ENCODE assay signal across 27 mouse cellular contexts in the genomic region with DNA sequence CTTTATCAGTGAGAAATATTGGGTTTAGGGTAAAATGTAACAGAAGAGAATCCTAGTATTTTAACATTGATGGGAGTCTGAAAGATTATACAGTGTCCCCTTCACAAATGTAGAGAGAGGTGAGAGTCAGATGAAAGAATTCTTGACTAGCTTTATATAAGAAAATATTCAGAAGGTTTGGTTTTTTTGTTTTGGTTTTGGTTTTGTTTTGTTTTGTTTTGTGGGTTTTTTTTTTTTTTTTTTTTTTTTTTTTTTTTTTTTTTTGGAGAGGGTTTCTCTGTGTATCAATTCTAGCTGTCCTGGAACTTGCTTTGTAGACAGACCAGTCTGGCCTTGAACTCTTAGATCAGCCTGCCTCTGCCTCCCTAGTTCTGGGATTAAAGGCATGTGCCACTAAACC. TPM values are rescaled to one million over a fixed set of nuclear protein-coding genes. Genes with fewer than 3 reads are reported as not detected.
DNase-seq lines count a peak whose midpoint lies in the region; ATAC-seq and TF ChIP-seq lines count a peak whose summit lies in the region.
"Had no signal": no experiment of that assay in that cellular context is flagged by ENCODE, and none has a peak within 500 bp of the region (broad histone marks: within the 10 kb centered on the region; RNA-seq: fewer than 3 reads in every experiment).

No protein-coding gene starts in this region.

- H3K27me3 ChIP-seq in midbrain, embryonic 11.5 days (ENCODE audit: control insufficient read depth, insufficient read depth, low read length) = no peaks in the 10 kb centered on the region
- no peaks in the 10 kb centered on the region for H3K27me3 ChIP-seq in midbrain, embryonic 14.5 days (ENCODE audit: control insufficient read depth, insufficient read depth, low read length)
- no peaks in the 10 kb centered on the region for H3K27me3 ChIP-seq in MEL (ENCODE audit: control insufficient read depth in 1 of 2, insufficient read depth in 2 of 2, low read length in 2 of 2)
- H3K27me3 ChIP-seq: embryonic facial prominence, embryonic 13.5 days; embryonic facial prominence, embryonic 15.5 days; forebrain, embryonic 12.5 days; forebrain, embryonic 15.5 days; Patski had no signal

- H3K4me2 ChIP-seq in midbrain, embryonic 11.5 days = no peak overlapping the region
- H3K4me2 ChIP-seq in midbrain, embryonic 14.5 days (ENCODE audit: low read length) = no peak overlapping the region
- H3K4me2 ChIP-seq: embryonic facial prominence, embryonic 13.5 days; embryonic facial prominence, embryonic 15.5 days; forebrain, embryonic 12.5 days; forebrain, embryonic 15.5 days had no signal

- no peak for TF ChIP-seq RAD21 in MEL (IDR thresholded peaks at IDR 0.05; ENCODE audit: low read depth, low read length)

- no peak for TF ChIP-seq POLR2A in MEL (IDR thresholded peaks at IDR 0.05; ENCODE audit: control insufficient read depth in 1 of 2, insufficient read depth in 1 of 2, low read depth in 1 of 2, low read length in 2 of 2, poor library complexity in 1 of 2)

- no peaks in the 10 kb centered on the region for H3K79me2 ChIP-seq in MEL (ENCODE audit: control insufficient read depth, insufficient read depth, low read length, poor library complexity)

- no peak overlapping the region for H3K4me3 ChIP-seq in midbrain, embryonic 11.5 days (ENCODE audit: low read depth, low read length)
- H3K4me3 ChIP-seq in midbrain, embryonic 14.5 days (replicated peaks; ENCODE audit: low read depth, low read length) = no peak overlapping the region
- no peak overlapping the region for H3K4me3 ChIP-seq in MEL (ENCODE audit: control insufficient read depth in 1 of 2, insufficient read depth in 1 of 2, low read depth in 2 of 2, low read length in 2 of 2)
- H3K4me3 ChIP-seq: embryonic facial prominence, embryonic 13.5 days; embryonic facial prominence, embryonic 15.5 days; erythroblast, embryonic 14.5 days; forebrain, embryonic 10.5 days; forebrain, embryonic 12.5 days; forebrain, embryonic 15.5 days had no signal

- TF ChIP-seq CTCF in MEL (IDR thresholded peaks at IDR 0.05 in 2 of 3, conservative IDR thresholded peaks at IDR 0.05 in 1 of 3; ENCODE audit: control insufficient read depth in 1 of 3, insufficient read depth in 1 of 3, low read depth in 2 of 3, low read length in 3 of 3, poor library complexity in 1 of 3, severe bottlenecking in 1 of 3) = no peak

- no peak for TF ChIP-seq EP300 in MEL (IDR thresholded peaks at IDR 0.05; ENCODE audit: low read depth in 1 of 2, low read length in 2 of 2)

- H3K9ac ChIP-seq in midbrain, embryonic 11.5 days (ENCODE audit: low read length) = no peak overlapping the region
- H3K9ac ChIP-seq in midbrain, embryonic 14.5 days (replicated peaks; ENCODE audit: low read length) = no peak overlapping the region
- no peak overlapping the region for H3K9ac ChIP-seq in MEL (ENCODE audit: control insufficient read depth, low read depth, low read length, poor library complexity, severe bottlenecking)
- H3K9ac ChIP-seq: embryonic facial prominence, embryonic 13.5 days; embryonic facial prominence, embryonic 15.5 days; forebrain, embryonic 12.5 days; forebrain, embryonic 15.5 days; forebrain, postnatal 0 days had no signal

- no peak overlapping the region for H3K27ac ChIP-seq in midbrain, embryonic 11.5 days (ENCODE audit: low read depth, low read length)
- no peak overlapping the region for H3K27ac ChIP-seq in midbrain, embryonic 14.5 days (replicated peaks; ENCODE audit: low read depth, low read length)
- H3K27ac ChIP-seq in MEL (ENCODE audit: control insufficient read depth, low read depth, low read length) = no peak overlapping the region
- H3K27ac ChIP-seq: embryonic facial prominence, embryonic 13.5 days; embryonic facial prominence, embryonic 15.5 days; forebrain, embryonic 10.5 days; forebrain, embryonic 12.5 days; forebrain, embryonic 15.5 days had no signal

- H3K36me3 ChIP-seq in midbrain, embryonic 11.5 days (ENCODE audit: control insufficient read depth, insufficient read depth, low read length) = peaks cover 3% of the 10 kb centered on the region; the same call in 1 of the 2 replicates
- no peaks in the 10 kb centered on the region for H3K36me3 ChIP-seq in midbrain, embryonic 14.5 days (ENCODE audit: control insufficient read depth, insufficient read depth, low read length)
- peaks cover 0 to 2% of the 10 kb centered on the region in 2 experiments; a peak in 2 of 4 replicates for H3K36me3 ChIP-seq in MEL (ENCODE audit: control insufficient read depth in 1 of 2, insufficient read depth in 2 of 2, low read length in 2 of 2)
- H3K36me3 ChIP-seq: embryonic facial prominence, embryonic 15.5 days; forebrain, embryonic 15.5 days had no signal

- peak; percentile 78 for DNase-seq in midbrain, embryonic 11.5 days (ENCODE audit: low spot score, missing footprints)
- no peak for DNase-seq in midbrain, embryonic 14.5 days
- DNase-seq in MEL (ENCODE audit: low read depth, low spot score) (no peak), MN1 (ENCODE audit: low spot score) (no peak)
- DNase-seq in induced T-regulatory cell, adult 2 months (ENCODE audit: low read depth) = peak; percentile 26
- no peak for DNase-seq in gastrocnemius, adult 18-20 months (ENCODE audit: low spot score)
- no peak for DNase-seq in gastrocnemius, postnatal 25 days
- DNase-seq: adrenal gland, adult 2 months; adrenal gland, postnatal 10 days; adrenal gland, postnatal 25 days; B cell, adult 2 months; cerebellum, adult 11 months; cerebellum, adult 18-20 months; cerebellum, adult 8-10 months; cerebellum, adult 9-11 months; cerebellum, postnatal 14 days; cerebellum, postnatal 36 days; embryo, embryonic 11 days; forebrain, postnatal 0 days had no signal

- no peak for ATAC-seq in midbrain, embryonic 11.5 days (ENCODE audit: low FRiP score)
- no peak for ATAC-seq in midbrain, embryonic 14.5 days (ENCODE audit: low FRiP score, low TSS enrichment)
- ATAC-seq: forebrain, embryonic 15.5 days; forebrain, postnatal 0 days; Patski had no signal

- H3K4me1 ChIP-seq in midbrain, embryonic 11.5 days (ENCODE audit: control insufficient read depth, insufficient read depth, low read length) = no peaks in the 10 kb centered on the region
- no peaks in the 10 kb centered on the region for H3K4me1 ChIP-seq in midbrain, embryonic 14.5 days (ENCODE audit: control insufficient read depth, insufficient read depth, low read length)
- no peaks in the 10 kb centered on the region for H3K4me1 ChIP-seq in MEL (ENCODE audit: control insufficient read depth in 1 of 2, insufficient read depth in 2 of 2, low read length in 2 of 2)
- H3K4me1 ChIP-seq: embryonic facial prominence, embryonic 13.5 days; embryonic facial prominence, embryonic 15.5 days; forebrain, embryonic 10.5 days; forebrain, embryonic 12.5 days; forebrain, embryonic 15.5 days had no signal

- H3K9me3 ChIP-seq in midbrain, embryonic 11.5 days (ENCODE audit: control insufficient read depth, low read length) = no peaks in the 10 kb centered on the region
- no peaks in the 10 kb centered on the region for H3K9me3 ChIP-seq in midbrain, embryonic 14.5 days (ENCODE audit: control insufficient read depth, low read length)
- no peaks in the 10 kb centered on the region for H3K9me3 ChIP-seq in MEL (replicated peaks; ENCODE audit: insufficient read depth, low read length)
- H3K9me3 ChIP-seq: embryonic facial prominence, embryonic 13.5 days; embryonic facial prominence, embryonic 15.5 days; forebrain, embryonic 10.5 days; forebrain, embryonic 12.5 days; forebrain, embryonic 15.5 days; G1E had no signal

TF ChIP-seq in MEL, 35 proteins besides CTCF, POLR2A, EP300 and RAD21:
- TF ChIP-seq USF2 (IDR thresholded peaks at IDR 0.05; ENCODE audit: borderline replicate concordance in 1 of 2, insufficient read depth in 1 of 2, low read depth in 1 of 2, low read length in 2 of 2) (no peak), SMC3 (IDR thresholded peaks at IDR 0.05; ENCODE audit: low read depth, low read length) (no peak), ZNF384 (IDR thresholded peaks at IDR 0.05; ENCODE audit: low read depth, low read length) (peak; percentile 56), UBTF (IDR thresholded peaks at IDR 0.05; ENCODE audit: borderline replicate concordance, insufficient read depth, low read depth, low read length) (no peak)

RNA-seq across cellular contexts. Expression of a gene that starts 33.3 kb away (rescaled TPM):
- polyA plus RNA-seq in midbrain, embryonic 11.5 days (2014; fragmentation: Nextera tagmentation; extraction: Ambion mirVana) = 33.6 and 34.2 TPM in 2 replicates
- polyA plus RNA-seq in midbrain, embryonic 14.5 days (2014; fragmentation: Nextera tagmentation; extraction: Ambion mirVana) = 2.2 and 5.2 TPM in 2 replicates
- total RNA-seq in MEL (2012; rRNA removed) = 8.0 and 10.3 TPM in 2 replicates
- 100 to 1,000 TPM in 1 of 2 experiments, 1 to 10 TPM in 1; 8.1 to 247 TPM for polyA plus RNA-seq in MEL (2012; ENCODE audit: insufficient read depth in 1 of 2, insufficient read length in 2 of 2, low read depth in 1 of 2, low replicate concordance in 2 of 2, missing spikeins in 1 of 2)
- total RNA-seq in gastrocnemius, adult 18-20 months (2021) = not detected
- under 1 TPM; 0.21 to 0.26 TPM for total RNA-seq in gastrocnemius, postnatal 25 days (2021)
- polyA plus RNA-seq: adrenal gland, adult 2 months had no signal

Comparison
In these comparisons a context has a peak if more than half of its experiments do, and no peak if none do; other contexts are left out.
1. DNase-seq: peak in midbrain, embryonic 11.5 days (single experiment) and induced T-regulatory cell, adult 2 months (single experiment); none in midbrain, embryonic 14.5 days (single experiment), MEL (single experiment), gastrocnemius, adult 18-20 months (single experiment), MN1 (single experiment) and gastrocnemius, postnatal 25 days (single experiment).